Mouse (Mus musculus): ENCODE data around the gene Prune1. TPM values are rescaled to one million over a fixed set of nuclear protein-coding genes. Genes with fewer than 3 reads are reported as not detected.

The Prune1 gene
- polyA plus RNA-seq, 1 experiment: 19.1 TPM

- Histone ChIP-seq H3K27ac (ENCODE audit: control insufficient read depth, insufficient read depth, low read depth, low read length) (0 out of 2 replicates have a peak overlapping the region, but pooled peaks have one; percentile 24), H3K4me3 (ENCODE audit: control insufficient read depth, low read depth, low read length) (no peak overlapping the region), H3K4me1 (ENCODE audit: control insufficient read depth, insufficient read depth, low read length) (no peaks in the 10 kb centered on the region; the same call in none of the 2 replicates), H3K36me3 (ENCODE audit: control insufficient read depth, insufficient read depth, low read length) (no peaks in the 10 kb centered on the region), H3K27me3 (ENCODE audit: control insufficient read depth, insufficient read depth, low read length) (no peaks in the 10 kb centered on the region)
- no peak for TF ChIP-seq POLR2A (IDR thresholded peaks at IDR 0.05; ENCODE audit: control insufficient read depth, low read depth, low read length)
- TF ChIP-seq CTCF (IDR thresholded peaks at IDR 0.05; ENCODE audit: control insufficient read depth, insufficient read depth, insufficient replicate concordance, low read depth, low read length): no peak
Measured at GRCm38 (mm10) chr3:95267855-95268254, 14.0 kb downstream of the Prune1 start.

GRCm38 (mm10) chr3:95266052-95266451 lies 15.8 kb downstream of the Prune1 start:
- no peaks in the 10 kb centered on the region for H3K36me3 ChIP-seq (ENCODE audit: control insufficient read depth, insufficient read depth, low read length)

GRCm38 (mm10) chr3:95264724-95265123 lies 17.2 kb downstream of the Prune1 start:
- Histone ChIP-seq H3K36me3 (ENCODE audit: control insufficient read depth, insufficient read depth, low read length) (no peaks in the 10 kb centered on the region), H3K27me3 (ENCODE audit: control insufficient read depth, insufficient read depth, low read length) (no peaks in the 10 kb centered on the region)
- TF ChIP-seq POLR2A (IDR thresholded peaks at IDR 0.05; ENCODE audit: control insufficient read depth, low read depth, low read length) (no peak), CTCF (IDR thresholded peaks at IDR 0.05; ENCODE audit: control insufficient read depth, insufficient read depth, insufficient replicate concordance, low read depth, low read length) (no peak)

More at GRCm38 (mm10) chr3:95266052-95266451, 15.8 kb downstream of the Prune1 start:
- no peaks in the 10 kb centered on the region; the same call in none of the 2 replicates for H3K4me1 ChIP-seq (ENCODE audit: control insufficient read depth, insufficient read depth, low read length)
- TF ChIP-seq POLR2A (IDR thresholded peaks at IDR 0.05; ENCODE audit: control insufficient read depth, low read depth, low read length): no peak
- no peak for TF ChIP-seq CTCF (IDR thresholded peaks at IDR 0.05; ENCODE audit: control insufficient read depth, insufficient read depth, insufficient replicate concordance, low read depth, low read length)
- H3K4me3 ChIP-seq (ENCODE audit: control insufficient read depth, low read depth, low read length): no peak overlapping the region
- no peak overlapping the region for H3K27ac ChIP-seq (ENCODE audit: control insufficient read depth, insufficient read depth, low read depth, low read length)
- H3K27me3 ChIP-seq (ENCODE audit: control insufficient read depth, insufficient read depth, low read length): no peaks in the 10 kb centered on the region

GRCm38 (mm10) chr3:95263089-95263739 lies 18.7 kb downstream of the Prune1 start:
- H3K4me3 ChIP-seq (ENCODE audit: control insufficient read depth, low read depth, low read length): no peak overlapping the region
- no peaks in the 10 kb centered on the region for H3K27me3 ChIP-seq (ENCODE audit: control insufficient read depth, insufficient read depth, low read length)
- no peaks in the 10 kb centered on the region; the same call in none of the 2 replicates for H3K4me1 ChIP-seq (ENCODE audit: control insufficient read depth, insufficient read depth, low read length)
- H3K36me3 ChIP-seq (ENCODE audit: control insufficient read depth, insufficient read depth, low read length): no peaks in the 10 kb centered on the region
- no peak overlapping the region; the same call in 1 of the 2 replicates for H3K27ac ChIP-seq (ENCODE audit: control insufficient read depth, insufficient read depth, low read depth, low read length)
- no peak for TF ChIP-seq POLR2A (IDR thresholded peaks at IDR 0.05; ENCODE audit: control insufficient read depth, low read depth, low read length)
- TF ChIP-seq CTCF (IDR thresholded peaks at IDR 0.05; ENCODE audit: control insufficient read depth, insufficient read depth, insufficient replicate concordance, low read depth, low read length): peak; percentile 47; the same call in 1 of the 2 replicates

More at GRCm38 (mm10) chr3:95264724-95265123, 17.2 kb downstream of the Prune1 start:
- H3K4me1 ChIP-seq (ENCODE audit: control insufficient read depth, insufficient read depth, low read length): no peaks in the 10 kb centered on the region; the same call in none of the 2 replicates
- H3K4me3 ChIP-seq (ENCODE audit: control insufficient read depth, low read depth, low read length): no peak overlapping the region
- no peak overlapping the region for H3K27ac ChIP-seq (ENCODE audit: control insufficient read depth, insufficient read depth, low read depth, low read length)

- no peaks in the 10 kb centered on the region for H3K27me3 ChIP-seq (ENCODE audit: control insufficient read depth, insufficient read depth, low read length)
- no peak overlapping the region for H3K4me3 ChIP-seq (ENCODE audit: control insufficient read depth, low read depth, low read length)
- no peak for TF ChIP-seq CTCF (IDR thresholded peaks at IDR 0.05; ENCODE audit: control insufficient read depth, insufficient read depth, insufficient replicate concordance, low read depth, low read length)
- H3K36me3 ChIP-seq (ENCODE audit: control insufficient read depth, insufficient read depth, low read length): no peaks in the 10 kb centered on the region; the same call in 1 of the 2 replicates
- no peak overlapping the region for H3K27ac ChIP-seq (ENCODE audit: control insufficient read depth, insufficient read depth, low read depth, low read length)
- no peaks in the 10 kb centered on the region; the same call in 1 of the 2 replicates for H3K4me1 ChIP-seq (ENCODE audit: control insufficient read depth, insufficient read depth, low read length)
Measured at GRCm38 (mm10) chr3:95261975-95262374, 19.9 kb downstream of the Prune1 start.

- no peak overlapping the region for H3K4me3 ChIP-seq (ENCODE audit: control insufficient read depth, low read depth, low read length)
- TF ChIP-seq CTCF (IDR thresholded peaks at IDR 0.05; ENCODE audit: control insufficient read depth, insufficient read depth, insufficient replicate concordance, low read depth, low read length): no peak
- no peak for TF ChIP-seq POLR2A (IDR thresholded peaks at IDR 0.05; ENCODE audit: control insufficient read depth, low read depth, low read length)
- no peaks in the 10 kb centered on the region; the same call in 1 of the 2 replicates for H3K36me3 ChIP-seq (ENCODE audit: control insufficient read depth, insufficient read depth, low read length)
- H3K27ac ChIP-seq (ENCODE audit: control insufficient read depth, insufficient read depth, low read depth, low read length): no peak overlapping the region
- H3K27me3 ChIP-seq (ENCODE audit: control insufficient read depth, insufficient read depth, low read length): no peaks in the 10 kb centered on the region
- H3K4me1 ChIP-seq (ENCODE audit: control insufficient read depth, insufficient read depth, low read length): no peaks in the 10 kb centered on the region
Measured at GRCm38 (mm10) chr3:95256931-95257330, 24.9 kb downstream of the Prune1 start.

GRCm38 (mm10) chr3:95250783-95251424 lies 31.0 kb downstream of the Prune1 start, which contains the start of gene Bnipl:
TSS of gene Bnipl (minus strand) at chr3:95251193.
- Histone ChIP-seq H3K27ac (ENCODE audit: control insufficient read depth, insufficient read depth, low read depth, low read length) (no peak within 1 kb of the TSS; the same call in 1 of the 2 replicates), H3K36me3 (ENCODE audit: control insufficient read depth, insufficient read depth, low read length) (no peaks in the 10 kb centered on the region), H3K4me3 (ENCODE audit: control insufficient read depth, low read depth, low read length) (no peak within 1 kb of the TSS), H3K27me3 (ENCODE audit: control insufficient read depth, insufficient read depth, low read length) (no peaks in the 10 kb centered on the region), H3K4me1 (ENCODE audit: control insufficient read depth, insufficient read depth, low read length) (peaks cover 6% of the 10 kb centered on the region)
- no peak for TF ChIP-seq CTCF (IDR thresholded peaks at IDR 0.05; ENCODE audit: control insufficient read depth, insufficient read depth, insufficient replicate concordance, low read depth, low read length)
- TF ChIP-seq POLR2A (IDR thresholded peaks at IDR 0.05; ENCODE audit: control insufficient read depth, low read depth, low read length): no peak

All from testis, adult 2 months (tissue).